Mouse (Mus musculus) CH12.LX (cell line): ENCODE measurements at regions not wholly inside any gene's neighbourhood (a gene's known extent, or its start where the extent isn't known, plus 50 kb on each side); places are given as distances from the start of the nearest gene placed in this dataset.

Source experiments
- CTCF ChIP-seq, 2 experiments: IDR thresholded peaks in 1 of 2; conservative IDR thresholded peaks in 1 of 2; 2 replicates each; pipeline ENCODE4 v1.5.1; 2011 to 2012; ENCODE audit warnings: low read depth in 2 of 2, low read length in 2 of 2, improper control_type of control experiment in 1 of 2, inconsistent platforms in 1 of 2, mild to moderate bottlenecking in 1 of 2, moderate library complexity in 1 of 2
- IRF4 ChIP-seq: IDR thresholded peaks from 2 replicates; pipeline ENCODE4 v1.6.1; 2014; ENCODE audit warnings: low read depth, mild to moderate bottlenecking, inconsistent platforms, low read length, improper control_type of control experiment
- MAX ChIP-seq: IDR thresholded peaks from 2 replicates; pipeline ENCODE4 v1.6.1; 2011; ENCODE audit warnings: low read length, improper control_type of control experiment
- POLR2A ChIP-seq: IDR thresholded peaks from 2 replicates; pipeline ENCODE4 v1.6.1; 2011; ENCODE audit warnings: low read depth, mild to moderate bottlenecking, improper control_type of control experiment, low read length
- RCOR1 ChIP-seq: conservative IDR thresholded peaks from 2 replicates; pipeline ENCODE4 v1.6.1; 2012; ENCODE audit warnings: low read depth, mild to moderate bottlenecking, inconsistent platforms, low read length, improper control_type of control experiment
- UBTF ChIP-seq: IDR thresholded peaks from 2 replicates; pipeline ENCODE4 v1.6.1; 2012; ENCODE audit warnings: low read depth, mild to moderate bottlenecking, inconsistent platforms, low read length, improper control_type of control experiment, moderate library complexity

DNA sequence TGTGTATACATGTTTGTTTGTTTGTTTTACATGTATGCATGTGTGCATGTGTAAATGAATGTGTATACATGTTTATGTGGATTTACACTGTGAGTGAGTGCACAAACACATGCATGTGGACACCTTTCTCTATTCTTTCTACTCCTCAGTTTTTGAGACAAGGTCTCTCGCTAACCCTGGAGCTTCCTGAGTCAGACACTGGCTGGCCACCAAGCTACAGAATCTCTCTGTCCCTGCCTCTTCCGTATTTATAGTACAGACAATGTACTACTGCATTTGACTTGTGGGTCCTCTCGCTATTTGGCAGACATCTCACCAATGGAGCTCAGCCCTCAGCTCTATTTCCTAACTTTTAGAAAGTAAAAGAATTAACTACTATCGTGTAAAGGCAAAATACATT lies 427.8 kb upstream of the Prickle1 start:
- no peak for TF ChIP-seq POLR2A
- no peak for TF ChIP-seq CTCF (conservative IDR thresholded peaks at IDR 0.05 in 1 of 2, IDR thresholded peaks at IDR 0.05 in 1 of 2; ENCODE audit: low read depth in 2 of 2, low read length in 2 of 2)
- no peak for TF ChIP-seq UBTF
- TF ChIP-seq MAX: no peak
- TF ChIP-seq IRF4: no peak
- no peak for TF ChIP-seq RCOR1
